Mouse (Mus musculus) midbrain, embryonic 11.5 days (tissue): ENCODE results near the gene Clip3. TPM values are rescaled to one million over a fixed set of nuclear protein-coding genes. Genes with fewer than 3 reads are reported as not detected.

Experiments used
- ATAC-seq: fragments of 200-750 bp; cut with Nextera tagmentation; 2 replicates; pipeline ENCODE4 v1.8.0; 2017; ENCODE audit warnings: moderate TSS enrichment, moderate library complexity; ENCODE audit not compliant: low FRiP score
- DNase-seq: peaks from one replicate; pipeline ENCODE4 v3.0.0; 2015; ENCODE audit warnings: low spot score; ENCODE audit errors: missing footprints
- H3K27ac ChIP-seq: fragments of 300-500 bp; sonication (generic); 2 replicates; pipeline ENCODE4 v1.5.1; 2014; ENCODE audit warnings: low read depth, low read length
- H3K27me3 ChIP-seq: fragments of 300-500 bp; sonication (generic); 2 replicates; pipeline ENCODE4 v1.6.1; 2014; ENCODE audit warnings: mild to moderate bottlenecking, low read length, moderate library complexity, mixed read lengths; ENCODE audit not compliant: control insufficient read depth, insufficient read depth
- H3K36me3 ChIP-seq: fragments of 300-500 bp; sonication (generic); 2 replicates; pipeline ENCODE4 v1.6.1; 2014; ENCODE audit warnings: mild to moderate bottlenecking, low read length, moderate library complexity, mixed read lengths; ENCODE audit not compliant: control insufficient read depth, insufficient read depth
- H3K4me1 ChIP-seq: fragments of 300-500 bp; sonication (generic); 2 replicates; pipeline ENCODE4 v1.6.1; 2014; ENCODE audit warnings: low read length; ENCODE audit not compliant: control insufficient read depth, insufficient read depth
- H3K4me2 ChIP-seq: fragments of 300-500 bp; sonication (generic); 2 replicates; pipeline ENCODE4 v1.6.1; 2014; ENCODE audit warnings: mild to moderate bottlenecking, moderate library complexity
- H3K4me3 ChIP-seq: fragments of 300-500 bp; sonication (generic); 2 replicates; pipeline ENCODE4 v1.5.1; 2014; ENCODE audit warnings: low read depth, low read length
- H3K9ac ChIP-seq: fragments of 300-500 bp; sonication (generic); 2 replicates; pipeline ENCODE4 v1.6.1; 2014; ENCODE audit warnings: low read length
- H3K9me3 ChIP-seq: fragments of 300-500 bp; sonication (generic); 2 replicates; pipeline ENCODE4 v1.6.1; 2016; ENCODE audit warnings: low read length; ENCODE audit not compliant: control insufficient read depth
- WGBS: fragments of 180-500 bp; shearing (Covaris S2); extraction: QIAGEN DNeasy Blood & Tissue Kit; methylation state at CpG from one replicate; pipeline ENCODE4 v1.1.7; 2014; 5-methylcytosine and 5-hydroxymethylcytosine counted together
- polyA plus RNA-seq: library from polyadenylated mRNA; unstranded; fragments of >200 nt; fragmentation: Nextera tagmentation; extraction: Ambion mirVana; gene quantifications from 2 replicates; pipeline ENCODE4 v1.2.1, GENCODE M21; 2014

Clip3 gene
- polyA plus RNA-seq, 1 experiment from 2014 or later: 92.0 TPM

DNA sequence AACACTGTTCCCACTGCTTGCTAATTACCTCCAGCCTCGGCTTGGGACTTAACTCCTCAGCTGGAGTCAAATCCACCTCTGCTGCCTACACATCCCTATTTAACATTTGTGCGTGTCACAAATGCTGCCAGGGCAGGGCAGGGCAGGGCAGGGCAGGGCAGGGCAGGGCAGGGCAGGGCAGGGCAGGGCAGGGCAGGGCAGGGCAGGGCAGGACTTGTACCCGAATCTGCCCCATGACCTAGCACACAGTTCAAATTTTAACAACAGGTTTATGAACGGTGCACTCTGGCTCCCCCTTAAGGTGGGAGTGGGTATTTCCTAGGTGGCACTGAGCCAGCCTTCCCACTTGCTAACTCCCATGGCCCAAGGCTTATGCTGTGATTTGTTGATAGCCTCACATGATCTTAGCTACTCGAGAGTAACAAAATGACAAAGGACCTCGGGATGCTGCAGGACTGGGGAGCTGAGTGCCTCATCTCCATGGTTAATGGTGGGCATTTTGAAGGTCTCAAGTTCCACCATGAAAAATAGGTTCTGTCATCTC is 61.8 kb downstream of the Clip3 start:
- Histone ChIP-seq H3K4me2 (no peak overlapping the region), H3K36me3 (peaks cover 5% of the 10 kb centered on the region; the same call in 1 of the 2 replicates), H3K4me3 (no peak overlapping the region), H3K4me1 (no peaks in the 10 kb centered on the region; the same call in 1 of the 2 replicates), H3K9me3 (no peaks in the 10 kb centered on the region), H3K27me3 (peaks cover 4% of the 10 kb centered on the region), H3K9ac (no peak overlapping the region), H3K27ac (no peak overlapping the region)
- 19% methylated on average over 6 of the region's 6 CpGs for WGBS
- ATAC-seq: peak; percentile 63
- peak; percentile 97 for DNase-seq

DNA sequence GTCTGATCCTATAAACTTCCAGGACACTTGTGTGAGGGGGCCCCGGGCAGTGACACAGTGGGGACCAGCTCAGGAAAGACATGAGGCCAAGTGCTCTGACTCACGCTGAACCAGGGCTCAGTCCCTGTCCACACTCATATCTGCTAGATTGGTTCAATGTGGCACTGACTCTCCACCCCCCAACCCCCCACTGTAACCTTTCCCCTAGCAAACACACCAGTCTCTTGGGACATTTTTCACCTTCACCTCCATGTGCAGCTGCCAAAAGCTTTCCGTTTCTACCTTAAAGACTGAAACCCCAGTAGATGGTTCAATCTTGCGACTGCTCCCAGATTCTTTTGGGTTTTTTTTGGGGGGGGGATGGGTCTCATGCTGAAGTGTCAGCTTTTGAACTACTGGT is 62.5 kb downstream of the Clip3 start:
- Histone ChIP-seq H3K27me3 (no peaks in the 10 kb centered on the region), H3K27ac (no peak overlapping the region), H3K36me3 (peaks cover 5% of the 10 kb centered on the region; the same call in 1 of the 2 replicates), H3K4me2 (no peak overlapping the region), H3K9ac (no peak overlapping the region), H3K9me3 (no peaks in the 10 kb centered on the region), H3K4me3 (no peak overlapping the region), H3K4me1 (peaks cover under 1% of the 10 kb centered on the region)
- 77% methylated on average over 4 of the region's 4 CpGs for WGBS
- no peak for ATAC-seq
- DNase-seq: peak; percentile 69

Other genes with a start within 250 kb of the Clip3 start
- gene Zfp14, start 240.3 kb upstream of the Clip3 start, polyA plus RNA-seq: 6.1 and 6.2 TPM in 2 replicates
- gene Zfp82, start 218.8 kb upstream of the Clip3 start, polyA plus RNA-seq: 7.4 and 8.8 TPM in 2 replicates
- gene Gm26920, start 201.3 kb upstream of the Clip3 start, polyA plus RNA-seq: 1.2 and 2.4 TPM in 2 replicates
- 14.8 and 15.7 TPM in 2 replicates for gene Zfp566, start 201.2 kb upstream of the Clip3 start, polyA plus RNA-seq
- 138 and 139 TPM in 2 replicates for gene Zfp260, start 197.0 kb upstream of the Clip3 start, polyA plus RNA-seq
- gene Zfp382, start 169.8 kb upstream of the Clip3 start, polyA plus RNA-seq: 4.4 and 5.8 TPM in 2 replicates
- 16.6 and 18.1 TPM in 2 replicates for gene Zfp146, start 122.0 kb upstream of the Clip3 start, polyA plus RNA-seq
- gene Cox7a1, start 107.6 kb upstream of the Clip3 start, polyA plus RNA-seq: 3.5 and 4.1 TPM in 2 replicates
- 39.0 and 43.9 TPM in 2 replicates for gene Capns1, start 92.9 kb upstream of the Clip3 start, polyA plus RNA-seq
- 149 and 163 TPM in 2 replicates for gene Polr2i, start 59.8 kb upstream of the Clip3 start, polyA plus RNA-seq
- 255 and 260 TPM in 2 replicates for gene Tbcb, start 59.5 kb upstream of the Clip3 start, polyA plus RNA-seq
- gene Ovol3, start 56.0 kb upstream of the Clip3 start, polyA plus RNA-seq: not detected in 2 replicates
- 0.19 and 0.28 TPM in 2 replicates for gene Thap8, start 11.6 kb upstream of the Clip3 start, polyA plus RNA-seq
- 11.3 and 11.5 TPM in 2 replicates for gene Wdr62, start 11.3 kb upstream of the Clip3 start, polyA plus RNA-seq
- 84.3 and 86.0 TPM in 2 replicates for gene Alkbh6, start 17.0 kb downstream of the Clip3 start, polyA plus RNA-seq
- gene Syne4, start 23.1 kb downstream of the Clip3 start, polyA plus RNA-seq: 8.2 and 8.4 TPM in 2 replicates
- gene E130208F15Rik, start 30.0 kb downstream of the Clip3 start, polyA plus RNA-seq: 0.52 TPM in 1 of 2 replicates, not detected in the other
- gene Sdhaf1, start 32.2 kb downstream of the Clip3 start, polyA plus RNA-seq: 23.1 and 24.5 TPM in 2 replicates
- gene Lrfn3, start 71.0 kb downstream of the Clip3 start, polyA plus RNA-seq: 5.3 and 5.9 TPM in 2 replicates
- 16.6 and 19.7 TPM in 2 replicates for gene Tyrobp, start 122.0 kb downstream of the Clip3 start, polyA plus RNA-seq
- gene Hcst, start 128.1 kb downstream of the Clip3 start, polyA plus RNA-seq: 0.43 and 0.45 TPM in 2 replicates
- gene Nfkbid, start 130.0 kb downstream of the Clip3 start, polyA plus RNA-seq: 0.63 and 1.2 TPM in 2 replicates
- gene Aplp1, start 153.8 kb downstream of the Clip3 start, polyA plus RNA-seq: 128 and 134 TPM in 2 replicates
- 0.58 and 0.61 TPM in 2 replicates for gene Kirrel2, start 166.0 kb downstream of the Clip3 start, polyA plus RNA-seq
- gene Nphs1, start 166.6 kb downstream of the Clip3 start, polyA plus RNA-seq: not detected in 2 replicates
- gene Prodh2, start 201.9 kb downstream of the Clip3 start, polyA plus RNA-seq: not detected in 2 replicates
- gene Arhgap33, start 243.3 kb downstream of the Clip3 start, polyA plus RNA-seq: 32.0 and 41.1 TPM in 2 replicates